Mouse (Mus musculus) gastrocnemius, postnatal 14 days (tissue): ENCODE data around the gene Dact1. TPM values are rescaled to one million over a fixed set of nuclear protein-coding genes. Genes with fewer than 3 reads are reported as not detected.
A peak's percentile ranks its signal among the peaks of the same experiment; 100 is the strongest.

ENCODE experiments used
- DNase-seq: peaks from one replicate; pipeline ENCODE4 v3.0.0; 2021; ENCODE audit warnings: mixed read lengths
- intact Hi-C: fragments of 180-260 bp; cut with DNase I; formaldehyde crosslinking; loops from one replicate; pipeline ENCODE4 v1.15.1; 2025; ENCODE audit warnings: low total_unique reads
- long read RNA-seq, 2 experiments: library from polyadenylated mRNA; stranded (forward); transcript quantifications; one replicate each; pipeline ENCODE4 v2.0.0; 2021
- total RNA-seq, 2 experiments: library from RNA; stranded (reverse); gene quantifications; 2 replicates each; pipeline ENCODE4 v1.2.3; 2021

Dact1 gene
- 10 to 100 TPM in 1 of 2 experiments, 1 to 10 TPM in 1; 8.1 to 12.1 TPM for total RNA-seq
- long read RNA-seq, experiment 1, transcript Dact1-201 (4 exons, 3,650 nt), result major isoform, 5 of 7 reads
- long read RNA-seq, experiment 1, partial matches to known transcripts, result 0 of 7 reads
- long read RNA-seq, experiment 1, other reads (novel, unspliced or antisense), result 0 of 7 reads
- long read RNA-seq, experiment 2, partial matches to known transcripts, result 0 of 7 reads
- long read RNA-seq, experiment 2, other reads (novel, unspliced or antisense), result 1 of 7 reads

GRCm38 (mm10) chr12:71309581-71310067 is at the start of gene Dact1:
TSS of gene Dact1 (plus strand) at chr12:71309884.
- peak; percentile 80 for DNase-seq
- intact Hi-C loops, result loop anchor here (5.0 kb wide), 1 partner anchor 398 kb away; no protein-coding TSS in a partner anchor

DNA sequence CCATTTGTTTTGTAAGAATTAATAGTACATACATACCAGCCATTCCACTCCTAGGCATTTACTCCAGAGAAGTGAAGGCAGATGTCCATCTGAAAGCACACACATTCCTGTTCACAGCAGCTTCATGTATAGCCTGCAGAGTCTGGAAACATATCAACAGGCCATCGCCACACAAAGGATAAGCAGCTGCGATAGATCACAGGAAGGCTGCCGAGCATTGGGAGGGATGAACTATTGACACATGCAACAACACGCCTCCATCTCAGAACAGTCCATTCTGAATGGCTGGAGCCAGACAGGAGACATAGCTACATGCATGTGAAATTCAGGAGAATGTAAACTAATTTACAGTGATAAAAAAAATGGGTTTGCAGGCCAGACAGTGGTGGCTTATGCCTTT is 45.5 kb upstream of the Dact1 start:
- DNase-seq, result no peak
- intact Hi-C loops, result no loop called here

DNA sequence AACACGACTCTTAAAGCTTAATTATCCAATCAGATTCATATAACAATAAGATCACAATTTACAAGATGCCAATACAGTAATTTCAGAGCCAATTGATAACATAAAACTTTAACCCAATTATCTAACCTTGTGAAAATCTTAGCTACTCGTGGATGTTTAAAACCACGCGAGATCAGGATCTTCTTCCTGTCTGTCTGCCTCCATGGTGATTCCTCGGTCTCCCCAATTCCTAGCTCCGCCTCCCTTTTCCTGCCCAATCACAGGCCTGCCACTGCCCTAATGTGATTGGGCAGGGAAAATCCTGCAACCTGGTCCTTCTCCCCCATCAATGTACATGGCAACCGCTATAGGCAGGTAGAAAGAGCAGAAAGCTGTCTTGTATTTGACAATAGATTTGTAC is 40.3 kb upstream of the Dact1 start:
- no peak for DNase-seq
- intact Hi-C loops, result no loop called here

- intact Hi-C loops, result no loop called here
- DNase-seq, result no peak
These were observed 38.6 kb upstream of the Dact1 start for GRCm38 (mm10) chr12:71271131-71271530.

- no peak for DNase-seq
- intact Hi-C loops, result no loop called here
These were observed 35.0 kb upstream of the Dact1 start for GRCm38 (mm10) chr12:71274519-71275237.

GRCm38 (mm10) chr12:71275906-71276595 is 33.6 kb upstream of the Dact1 start:
- intact Hi-C loops, result no loop called here
- DNase-seq, result no peak

- DNase-seq, result no peak
- intact Hi-C loops, result no loop called here
These were observed 30.0 kb upstream of the Dact1 start for GRCm38 (mm10) chr12:71279521-71280262.

DNA sequence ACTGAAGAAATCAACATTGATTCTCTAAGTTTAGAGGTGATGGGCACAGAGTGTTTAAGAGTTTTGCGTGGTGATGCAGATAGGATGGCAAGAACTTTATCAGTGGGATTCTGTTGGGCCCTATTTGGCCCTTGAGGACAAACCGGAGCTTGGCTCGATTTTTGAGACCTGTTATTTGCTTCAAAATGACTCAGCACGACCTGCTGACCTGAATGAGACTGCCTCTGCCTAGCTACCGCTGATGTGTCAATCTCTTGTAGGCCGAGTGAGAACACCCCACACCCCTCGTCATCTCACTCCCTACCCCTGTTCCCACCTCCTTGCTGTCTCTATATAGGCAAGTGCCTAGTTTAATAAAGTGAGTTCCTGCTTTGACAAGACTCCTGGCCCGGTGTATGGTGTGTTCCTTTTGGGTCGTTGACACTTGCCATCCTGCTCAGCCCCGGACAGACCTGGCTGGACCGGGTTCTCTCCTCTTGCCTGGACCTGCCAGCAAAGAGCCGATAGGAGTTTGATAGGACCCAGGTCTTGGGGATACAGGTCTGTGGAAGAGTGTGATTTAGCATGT is 28.4 kb upstream of the Dact1 start:
- no peak for DNase-seq
- intact Hi-C loops, result no loop called here

- no peak for DNase-seq
- intact Hi-C loops, result no loop called here
These were observed 24.3 kb upstream of the Dact1 start for GRCm38 (mm10) chr12:71285399-71285798.

GRCm38 (mm10) chr12:71290460-71290859 is 19.2 kb upstream of the Dact1 start:
- no peak for DNase-seq
- intact Hi-C loops, result no loop called here

DNA sequence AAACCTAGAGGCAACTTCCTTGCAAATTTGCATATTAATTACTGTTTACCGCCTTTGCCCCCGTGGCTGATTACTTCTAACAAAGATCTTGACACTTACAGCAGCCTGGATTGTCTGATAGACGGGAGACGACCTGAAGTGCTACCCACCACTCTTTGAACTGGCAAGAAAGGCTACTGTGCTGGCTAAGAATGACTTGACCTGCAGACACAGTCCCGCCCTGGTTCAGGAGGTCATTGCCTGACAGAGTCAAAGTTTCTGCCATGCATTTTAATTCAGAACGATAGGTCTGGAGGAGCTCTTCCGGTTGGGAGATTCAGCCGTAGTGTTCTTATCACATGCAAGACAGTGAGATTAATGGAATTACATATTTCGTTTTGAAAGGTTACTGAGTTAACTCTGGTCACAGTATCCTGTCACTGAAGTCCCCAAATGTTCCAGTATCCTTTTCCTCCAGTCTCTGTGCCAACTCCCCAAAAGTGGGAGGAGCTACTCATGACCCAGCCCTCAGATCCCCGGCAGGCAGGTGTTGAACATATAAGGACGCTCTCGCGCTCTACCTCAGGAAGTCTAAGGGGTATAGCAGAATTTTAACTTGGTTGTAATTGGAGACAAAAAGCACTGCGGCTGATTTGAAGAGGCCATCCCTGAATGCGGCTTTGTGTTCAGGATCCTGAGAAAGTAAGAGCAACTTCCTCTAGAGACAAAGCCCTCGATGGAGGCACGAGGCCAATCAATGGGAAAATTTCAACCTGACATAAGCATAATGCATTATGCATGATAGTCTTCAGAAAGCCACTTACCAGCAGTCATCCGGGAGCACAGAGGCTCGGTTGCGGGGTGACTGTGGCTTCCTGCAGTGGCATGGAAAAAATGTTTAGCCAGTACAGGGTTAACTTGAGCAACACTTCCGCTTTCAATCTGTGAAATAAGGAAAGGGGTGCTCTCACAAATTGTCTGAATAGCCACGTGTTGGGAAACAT is 15.4 kb upstream of the Dact1 start:
- intact Hi-C loops, result no loop called here
- DNase-seq, result no peak

DNA sequence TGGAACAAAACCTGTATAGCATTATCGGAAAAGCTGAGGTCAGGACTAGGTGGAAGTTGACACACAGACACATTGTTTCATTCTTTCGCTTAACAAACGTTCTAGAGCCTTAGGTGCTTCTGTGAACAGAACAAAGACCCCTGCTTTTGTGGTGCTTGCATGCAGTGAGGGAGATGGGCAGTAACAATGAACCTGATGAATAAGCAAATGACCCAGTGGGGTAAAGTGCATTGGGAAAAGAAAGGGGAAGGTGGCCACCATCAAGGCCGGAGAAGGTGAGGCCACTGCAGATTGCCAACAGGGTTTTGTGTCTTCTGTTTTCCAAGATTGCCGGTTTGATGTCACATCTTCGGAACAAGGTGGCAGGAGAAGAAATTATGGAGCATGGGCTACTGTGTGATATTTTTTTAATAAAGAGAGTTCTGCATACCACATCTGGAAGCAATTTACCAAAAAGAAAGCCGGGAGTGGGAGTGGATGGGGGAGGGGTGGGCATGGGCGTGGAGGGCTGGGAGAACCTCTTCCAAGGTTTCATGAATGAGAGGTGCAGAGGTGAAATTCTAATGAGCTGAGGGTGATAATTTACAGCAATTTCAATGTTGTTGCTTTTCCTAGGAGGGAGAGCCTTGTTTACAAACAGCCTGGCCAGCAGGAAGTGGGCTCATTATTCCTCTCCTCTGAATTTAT is 12.7 kb upstream of the Dact1 start:
- intact Hi-C loops, result no loop called here
- DNase-seq, result no peak

DNA sequence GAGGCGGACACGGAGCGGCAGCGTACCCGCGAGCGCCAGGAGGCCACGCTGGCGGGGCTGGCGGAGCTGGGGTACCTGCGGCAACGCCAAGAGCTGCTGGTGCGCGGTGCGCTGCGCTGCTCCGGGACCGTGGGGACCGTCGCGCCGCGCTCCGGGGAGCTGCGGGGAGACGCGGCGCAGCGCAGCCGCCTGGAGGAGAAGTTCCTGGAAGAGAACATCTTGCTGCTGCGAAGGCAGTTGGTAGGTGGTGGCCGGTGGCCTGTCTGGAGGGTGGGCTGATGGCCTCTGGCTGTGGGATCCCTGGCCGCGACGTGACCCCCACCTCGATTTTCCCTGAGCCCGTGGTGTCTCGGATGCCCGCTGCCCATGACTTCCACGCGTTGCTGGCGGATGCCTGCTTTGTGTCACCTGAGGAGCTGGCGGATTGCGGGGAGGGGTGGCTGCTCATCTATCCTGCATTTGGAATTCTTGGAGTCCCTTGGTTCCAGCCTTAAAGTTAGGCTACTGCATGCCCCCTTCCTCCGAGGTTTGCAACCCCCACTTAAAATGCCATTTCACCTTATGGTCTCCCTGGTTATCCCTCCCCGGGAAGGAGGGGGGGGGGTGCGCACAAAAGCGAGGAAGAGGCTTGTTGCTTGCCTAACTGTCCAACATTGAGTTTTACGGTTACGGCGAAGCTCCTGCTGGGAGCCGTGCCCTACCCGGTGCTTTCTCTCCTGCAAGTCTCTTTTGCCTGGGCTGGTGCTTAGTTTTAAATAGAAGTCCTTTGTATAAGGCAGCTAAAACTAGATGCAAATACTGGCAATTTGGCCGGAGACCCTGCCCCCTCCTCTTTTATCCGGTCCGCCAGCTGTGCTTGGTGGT is 616 bp downstream of the Dact1 start:
- intact Hi-C loops, result loop anchor here (5.0 kb wide), 1 partner anchor 397 kb away; no protein-coding TSS in a partner anchor
- no peak for DNase-seq

DNA sequence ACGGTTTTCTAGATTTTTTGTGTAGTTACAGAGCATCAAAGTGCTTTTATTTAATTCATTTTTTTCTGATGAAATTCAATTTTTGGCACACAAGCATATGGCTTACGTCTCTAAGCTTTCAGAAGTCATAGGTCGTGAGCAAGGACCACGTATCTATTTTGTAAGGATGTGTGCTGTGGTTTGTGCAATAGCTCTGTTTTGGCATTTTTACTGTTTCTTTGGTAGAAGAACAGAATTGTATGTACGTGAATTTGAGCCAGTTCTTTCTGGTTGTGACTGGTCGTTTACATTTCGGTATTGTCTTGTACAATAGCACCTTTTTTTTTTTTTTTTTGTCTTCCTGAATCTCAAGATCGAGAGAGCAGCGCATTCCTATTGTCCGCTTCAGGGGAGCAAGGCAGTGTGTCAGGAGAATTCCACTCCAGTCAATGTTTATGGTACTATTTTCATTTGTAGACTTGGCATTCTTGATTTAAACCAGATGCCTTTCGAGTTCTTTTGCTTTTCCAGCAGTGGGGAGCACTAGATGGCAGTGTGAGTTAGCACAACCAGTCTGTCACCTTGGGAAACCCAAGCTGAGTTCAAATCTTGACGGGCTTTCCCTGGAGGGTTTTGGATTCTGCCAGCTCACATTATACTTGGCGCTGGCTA is 1.7 kb downstream of the Dact1 start:
- intact Hi-C loops, result loop anchor here (5.0 kb wide), 1 partner anchor 396 kb away; no protein-coding TSS in a partner anchor
- DNase-seq, result peak; percentile 37

GRCm38 (mm10) chr12:71318239-71318638 is 8.6 kb downstream of the Dact1 start:
- DNase-seq, result no peak
- intact Hi-C loops, result no loop called here

GRCm38 (mm10) chr12:71319536-71319935 is 9.9 kb downstream of the Dact1 start:
- DNase-seq, result no peak
- intact Hi-C loops, result no loop called here
